Mouse (Mus musculus) urinary bladder, postnatal 10 days (tissue): ENCODE measurements around the gene Krt10.

Experiments
- DNase-seq: peaks from one replicate; pipeline ENCODE4 v3.0.0; 2022; ENCODE audit warnings: low spot score

Krt10 gene

GRCm38 (mm10) chr11:99369853-99370451 lies 19.2 kb downstream of the Krt10 start:
- no peak for DNase-seq

- DNase-seq = no peak
Observed at GRCm38 (mm10) chr11:99369229-99369628, 19.9 kb downstream of the Krt10 start.

GRCm38 (mm10) chr11:99366791-99367190 lies 22.4 kb downstream of the Krt10 start:
- no peak for DNase-seq

DNA sequence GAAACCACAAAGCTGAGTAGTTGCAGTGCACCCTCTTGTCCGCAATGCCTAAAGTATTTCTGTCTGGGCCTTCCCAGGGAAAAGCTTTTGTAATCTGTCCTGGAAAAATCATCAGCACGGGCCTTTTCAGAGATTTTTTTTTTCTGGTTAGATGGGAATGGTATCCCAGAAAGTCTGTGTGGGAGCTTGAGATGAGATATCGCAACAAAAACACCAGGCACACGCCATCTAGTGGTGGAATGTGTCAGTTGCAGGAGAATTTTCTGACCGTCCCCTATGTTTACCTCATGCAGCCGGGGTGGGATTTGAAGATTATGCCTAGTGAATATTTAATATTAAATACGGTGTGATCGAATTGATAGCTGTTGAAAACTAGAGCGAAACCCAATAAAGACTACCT lies 24.8 kb downstream of the Krt10 start:
- DNase-seq = no peak

DNA sequence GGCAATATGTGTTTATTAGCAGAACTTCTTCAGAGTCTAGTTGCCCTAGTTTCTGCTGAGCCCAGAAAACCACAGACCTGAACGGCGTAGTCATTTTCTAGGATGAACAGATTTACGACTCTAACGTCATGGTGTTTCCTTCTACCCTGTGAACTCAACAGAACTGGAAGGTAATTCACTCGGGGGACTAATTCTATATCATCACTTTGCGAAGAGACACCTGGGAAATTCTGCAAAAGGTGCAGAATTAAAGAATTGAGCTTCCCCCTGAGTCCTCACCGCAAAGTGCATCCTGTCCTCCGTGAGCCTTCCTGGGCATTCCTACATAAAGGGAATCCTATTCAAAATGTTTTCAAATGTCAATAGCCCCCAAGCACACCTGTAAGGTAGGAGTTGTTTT lies 27.7 kb downstream of the Krt10 start:
- DNase-seq = no peak

GRCm38 (mm10) chr11:99351004-99351403 lies 38.2 kb downstream of the Krt10 start, which contains the start of gene Krt27:
TSS of gene Krt27 (minus strand) at chr11:99351104.
- DNase-seq = no peak

GRCm38 (mm10) chr11:99339299-99339847 lies 49.8 kb downstream of the Krt10 start:
- no peak for DNase-seq

DNA sequence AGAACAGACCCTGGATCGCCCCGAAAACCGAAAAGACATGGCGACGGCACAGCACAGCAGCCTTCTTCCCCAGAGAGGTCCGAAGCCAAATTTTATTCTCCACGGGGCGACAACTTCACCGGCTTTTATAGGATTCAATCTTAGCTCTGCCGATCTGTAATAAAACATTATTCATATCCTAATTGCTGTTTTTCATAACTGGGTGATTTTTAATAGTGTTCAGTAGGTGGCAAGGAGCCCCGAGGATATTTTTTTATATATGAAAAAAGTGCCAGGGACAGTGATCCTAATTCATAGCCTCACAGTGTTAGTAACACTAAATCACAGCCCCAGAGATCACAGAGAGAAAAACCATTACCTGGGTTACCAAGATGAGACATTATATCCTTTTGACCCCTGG lies 51.3 kb downstream of the Krt10 start, which contains the start of gene Krt26:
TSS of gene Krt26 (minus strand) at position 101 of the 400 bp plus-strand sequence.
- no peak for DNase-seq
